Mouse (Mus musculus): ENCODE data around the gene Actr5.
A peak's percentile ranks its signal among the peaks of the same experiment; 100 is the strongest.

The Actr5 gene

GRCm38 (mm10) chr2:158613541-158614417 lies 10.9 kb upstream of the Actr5 start:
- no peak for DNase-seq (ENCODE audit: low spot score)

- DNase-seq (ENCODE audit: low spot score) = peak; percentile 12
Measured at GRCm38 (mm10) chr2:158614418-158614955, 10.2 kb upstream of the Actr5 start.

DNA sequence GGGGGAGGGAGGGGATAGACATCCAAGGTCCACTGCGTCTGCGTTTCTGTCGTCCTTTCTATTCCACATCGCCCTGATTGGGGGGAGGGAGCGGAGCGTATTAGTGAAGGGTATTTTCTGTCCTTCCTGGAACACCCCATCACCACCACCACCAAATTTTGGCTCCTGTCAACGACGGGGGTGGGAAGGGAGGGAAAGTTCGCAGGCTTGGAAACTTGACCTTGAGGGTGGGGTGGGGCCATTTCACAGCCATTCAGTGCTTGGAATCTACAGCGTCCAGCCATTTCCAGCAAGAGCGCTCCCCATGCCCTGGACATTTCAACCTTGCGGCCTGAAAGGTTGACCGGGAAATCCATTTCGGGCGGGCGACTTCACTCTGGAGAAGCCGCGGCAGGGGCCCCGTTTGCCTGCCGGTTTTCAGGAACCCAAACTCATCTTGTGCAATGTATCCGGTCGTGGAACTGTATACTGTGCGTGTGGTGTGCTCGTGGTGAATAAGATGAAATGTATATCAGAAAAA lies 9.5 kb upstream of the Actr5 start:
- DNase-seq (ENCODE audit: low spot score) = no peak

DNA sequence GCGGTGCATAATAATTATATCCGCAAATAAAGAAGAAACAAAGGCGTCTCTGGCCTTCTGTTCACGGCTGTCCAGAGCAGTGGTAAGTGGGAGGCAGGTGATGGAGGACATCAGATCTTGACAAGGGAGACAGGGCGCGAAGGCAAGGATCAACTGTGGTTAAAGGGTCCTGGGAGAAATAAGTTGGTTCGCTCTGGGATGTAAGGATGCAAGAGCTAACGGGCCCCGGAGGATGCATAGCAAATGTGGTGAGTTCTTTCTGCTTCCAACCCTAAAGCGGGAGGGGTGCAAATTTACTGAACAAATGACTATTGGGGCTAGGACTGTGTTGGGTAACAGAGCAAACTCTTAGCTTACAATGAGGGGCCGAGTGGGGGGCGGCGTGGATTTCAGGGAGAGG lies 9.0 kb upstream of the Actr5 start:
- no peak for DNase-seq (ENCODE audit: low spot score)

- DNase-seq (ENCODE audit: low spot score) = no peak
Measured at GRCm38 (mm10) chr2:158616296-158616695, 8.4 kb upstream of the Actr5 start.

DNA sequence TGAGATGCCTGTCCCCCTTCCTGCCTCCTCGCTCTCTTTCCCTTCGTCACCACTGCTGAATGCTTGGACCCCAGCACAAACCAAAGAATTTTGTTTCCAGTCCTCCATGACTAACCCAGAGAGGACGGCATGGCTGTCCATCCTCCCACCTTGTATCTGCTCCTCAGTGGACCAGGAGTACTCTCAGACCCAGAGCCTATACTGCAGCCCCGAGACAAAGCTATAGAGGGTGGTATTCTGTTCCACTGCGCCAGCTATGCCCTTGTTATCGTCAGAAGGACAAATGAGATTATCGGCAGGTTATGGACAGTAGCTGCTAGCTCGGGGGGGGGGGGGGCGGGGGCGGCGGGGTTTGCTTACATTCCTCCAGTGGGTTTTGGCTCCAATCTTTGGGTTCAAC lies 7.9 kb upstream of the Actr5 start:
- no peak for DNase-seq (ENCODE audit: low spot score)

DNA sequence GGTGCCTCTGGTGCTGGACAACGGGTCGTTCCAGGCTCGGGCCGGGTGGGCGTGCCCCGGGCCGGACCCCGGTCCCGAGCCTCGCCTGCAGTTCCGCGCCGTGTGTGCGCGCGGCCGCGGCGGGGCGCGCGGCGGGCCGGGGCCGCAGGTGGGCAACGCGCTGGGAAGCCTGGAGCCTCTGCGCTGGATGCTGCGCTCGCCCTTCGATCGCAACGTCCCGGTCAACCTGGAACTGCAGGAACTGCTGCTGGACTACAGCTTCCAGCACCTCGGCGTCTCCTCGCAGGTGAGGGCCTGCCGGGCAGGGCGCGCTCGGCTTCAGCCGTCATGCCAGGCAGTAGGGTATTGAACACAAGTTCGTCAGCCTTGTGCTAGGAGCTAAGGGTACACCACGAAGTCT lies 543 bp downstream of the Actr5 start:
- DNase-seq (ENCODE audit: low spot score) = peak; percentile 18

GRCm38 (mm10) chr2:158625697-158626096 lies 1.0 kb downstream of the Actr5 start:
- no peak for DNase-seq (ENCODE audit: low spot score)

DNA sequence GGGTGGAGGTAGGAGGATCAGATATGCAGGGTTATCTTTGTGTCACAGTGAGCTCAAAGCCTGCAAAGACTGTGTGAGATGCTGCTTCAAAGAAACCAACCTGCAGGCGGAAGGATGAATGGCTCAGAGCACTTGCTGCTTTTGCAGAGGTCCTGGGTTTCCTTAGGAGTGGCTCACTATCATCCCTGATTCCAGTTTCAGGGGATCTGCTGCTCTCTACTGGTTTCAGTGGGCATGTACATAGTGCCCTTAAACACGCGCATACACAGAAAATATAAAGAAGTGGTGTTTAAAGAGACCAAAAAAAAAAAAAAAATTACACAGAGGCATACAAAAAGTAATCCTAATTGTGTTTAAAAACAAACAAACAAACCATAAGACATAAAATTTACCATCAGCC lies 4.2 kb downstream of the Actr5 start:
- no peak for DNase-seq (ENCODE audit: low spot score)

DNA sequence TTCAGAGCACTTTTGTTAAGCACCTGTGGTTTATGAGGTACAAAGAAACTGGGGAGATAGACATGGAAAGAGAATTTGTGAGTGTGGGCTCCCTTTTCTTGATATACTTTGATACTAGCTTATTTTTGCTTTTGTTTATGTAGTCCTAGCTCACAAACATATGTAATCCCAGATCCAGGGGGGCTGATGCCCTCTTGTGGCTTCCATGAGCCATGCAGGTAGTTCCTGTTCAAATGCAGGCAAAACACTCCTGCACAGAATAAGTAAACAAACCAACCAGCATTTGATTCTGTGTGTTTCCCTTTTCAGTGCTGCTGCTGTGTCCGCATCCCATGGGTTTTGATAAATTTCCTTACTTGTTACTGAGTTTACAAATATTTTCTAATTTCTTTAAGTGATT lies 4.7 kb downstream of the Actr5 start:
- DNase-seq (ENCODE audit: low spot score) = no peak

- DNase-seq (ENCODE audit: low spot score) = no peak
Measured at GRCm38 (mm10) chr2:158631873-158632272, 7.2 kb downstream of the Actr5 start.

DNA sequence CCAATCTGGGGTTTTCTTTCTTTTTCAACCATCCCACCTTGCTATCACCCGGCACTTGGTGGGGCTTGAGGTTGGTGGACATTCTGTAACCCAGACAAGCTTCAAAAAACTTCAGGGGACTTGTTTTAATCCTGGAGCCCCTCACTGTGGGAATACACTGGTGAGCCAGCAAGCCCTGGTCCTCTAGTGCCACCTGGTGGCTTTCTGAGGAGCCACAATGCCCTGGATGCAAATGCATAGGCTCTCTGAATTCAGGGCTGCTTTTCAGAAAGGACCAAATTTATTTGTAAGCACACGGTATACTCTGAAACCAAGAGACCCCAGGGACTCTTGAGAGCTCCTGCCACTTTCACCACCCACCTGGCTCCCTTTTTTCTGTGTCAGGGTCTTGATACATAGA lies 17.2 kb downstream of the Actr5 start:
- peak; percentile 52 for DNase-seq (ENCODE audit: low spot score)

GRCm38 (mm10) chr2:158642587-158642986 lies 17.9 kb downstream of the Actr5 start:
- no peak for DNase-seq (ENCODE audit: low spot score)

DNA sequence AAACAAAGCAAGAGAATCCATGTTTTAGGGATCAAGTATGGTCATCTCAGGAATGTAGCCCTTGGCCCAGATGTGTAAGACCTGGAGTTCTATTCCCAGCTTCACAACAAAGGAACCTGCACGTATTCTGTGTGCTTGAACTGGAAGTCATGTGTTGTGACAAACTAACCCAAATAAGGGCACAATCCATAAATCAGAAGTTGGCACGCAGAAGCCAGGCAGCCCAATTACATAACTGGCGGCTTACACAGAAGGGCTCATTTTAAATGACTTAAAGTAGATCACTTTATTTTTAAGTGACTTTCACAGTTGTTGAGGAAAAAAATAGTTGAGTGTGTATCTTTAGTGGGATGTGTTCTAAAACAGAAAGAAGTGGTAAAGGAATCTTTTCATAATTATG lies 19.1 kb downstream of the Actr5 start:
- DNase-seq (ENCODE audit: low spot score) = no peak

DNA sequence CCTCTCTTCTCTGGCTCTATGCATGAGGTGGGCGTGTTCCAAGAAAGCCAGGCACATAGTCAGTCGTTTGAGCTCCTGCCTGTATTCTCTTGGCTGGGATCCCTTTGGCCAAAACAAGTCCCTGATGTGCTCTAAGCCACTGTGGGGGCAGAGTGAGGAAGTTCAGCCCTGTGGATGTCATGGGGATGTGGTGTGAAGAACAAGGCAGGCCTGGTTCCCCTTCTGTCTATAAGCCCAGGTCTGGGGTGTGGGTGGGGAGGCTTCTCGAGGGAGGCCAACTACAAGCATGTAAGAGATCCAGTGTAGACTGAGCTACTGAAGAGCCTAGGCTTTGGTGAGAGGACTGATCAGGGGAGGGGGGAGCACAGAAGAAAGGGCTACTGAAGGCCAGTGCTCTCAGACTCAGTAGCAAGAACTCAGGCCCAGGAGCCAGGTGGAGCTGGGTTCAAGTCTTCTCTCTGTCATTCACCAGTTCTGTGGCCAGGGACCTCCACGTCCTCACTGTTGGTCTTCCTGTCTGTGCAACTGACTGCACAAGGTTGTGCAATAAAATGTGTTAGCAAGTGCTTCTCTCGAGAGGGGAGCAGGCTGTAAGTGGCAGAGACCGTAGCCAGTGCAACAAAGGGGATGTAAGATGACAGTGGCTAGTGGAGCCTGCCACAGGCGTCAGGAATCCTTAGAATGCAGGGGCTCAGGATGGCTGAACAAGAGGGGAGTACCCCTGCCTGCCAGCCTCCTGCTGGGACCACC lies 26.6 kb downstream of the Actr5 start:
- DNase-seq (ENCODE audit: low spot score) = no peak

DNA sequence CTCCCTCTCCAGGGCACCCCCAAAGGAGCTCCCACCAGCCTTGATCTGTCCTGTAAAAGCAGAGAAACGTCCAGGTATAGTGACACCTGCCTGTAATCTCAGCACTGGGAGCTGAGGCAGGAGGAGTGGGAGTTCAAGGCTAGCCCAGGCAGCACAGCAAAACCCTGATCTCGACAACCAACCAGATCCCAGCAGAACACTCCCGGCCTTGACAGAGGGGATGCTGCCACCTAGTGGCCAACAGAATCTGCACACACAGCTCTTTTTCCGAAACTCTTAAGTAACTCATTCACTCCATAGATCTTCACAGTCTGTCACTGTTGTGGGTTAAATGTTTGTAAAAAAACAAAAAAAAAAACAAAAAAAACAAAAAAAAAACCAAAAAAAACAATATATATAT lies 28.3 kb downstream of the Actr5 start:
- DNase-seq (ENCODE audit: low spot score) = peak; percentile 68

DNA sequence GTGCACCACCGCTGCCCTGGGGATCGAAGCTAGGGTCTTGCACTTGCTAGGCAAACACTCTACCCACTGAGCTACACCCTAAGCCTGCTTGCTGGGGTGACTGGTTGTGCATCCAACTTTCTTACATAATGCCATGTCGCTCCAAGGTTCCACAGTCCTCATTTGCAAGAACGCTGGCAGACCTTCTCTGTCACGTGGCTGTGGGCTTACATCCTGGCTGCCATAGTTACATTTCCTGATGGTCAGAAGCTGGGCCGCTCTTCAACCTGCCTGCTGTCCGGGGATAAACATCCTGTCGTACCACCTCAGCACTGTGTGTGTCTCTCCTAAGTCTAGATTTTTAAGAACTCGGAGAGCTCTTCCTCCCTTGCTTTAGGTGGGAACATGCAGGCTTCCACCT lies 30.0 kb downstream of the Actr5 start:
- DNase-seq (ENCODE audit: low spot score) = no peak

GRCm38 (mm10) chr2:158655806-158656205 lies 31.1 kb downstream of the Actr5 start:
- DNase-seq (ENCODE audit: low spot score) = no peak

DNA sequence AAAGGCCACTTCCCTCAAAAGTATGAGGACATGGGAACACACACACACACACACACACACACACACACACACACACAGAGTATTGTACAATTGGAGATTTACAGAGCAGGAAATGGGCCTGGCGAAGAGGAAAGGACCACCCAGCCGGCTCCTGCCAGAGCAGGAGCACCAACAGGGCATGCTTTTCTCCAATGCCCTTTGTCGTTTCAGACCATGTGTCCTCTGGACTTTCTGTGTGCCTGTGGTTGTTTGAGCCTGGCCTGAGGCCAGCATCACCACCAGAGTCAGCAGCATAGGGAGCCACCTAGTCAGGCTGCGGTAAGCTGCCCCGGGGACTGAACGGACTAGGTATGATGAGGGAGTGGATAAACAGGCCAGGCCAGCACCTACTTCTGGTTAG lies 34.1 kb downstream of the Actr5 start:
- DNase-seq (ENCODE audit: low spot score) = no peak

DNA sequence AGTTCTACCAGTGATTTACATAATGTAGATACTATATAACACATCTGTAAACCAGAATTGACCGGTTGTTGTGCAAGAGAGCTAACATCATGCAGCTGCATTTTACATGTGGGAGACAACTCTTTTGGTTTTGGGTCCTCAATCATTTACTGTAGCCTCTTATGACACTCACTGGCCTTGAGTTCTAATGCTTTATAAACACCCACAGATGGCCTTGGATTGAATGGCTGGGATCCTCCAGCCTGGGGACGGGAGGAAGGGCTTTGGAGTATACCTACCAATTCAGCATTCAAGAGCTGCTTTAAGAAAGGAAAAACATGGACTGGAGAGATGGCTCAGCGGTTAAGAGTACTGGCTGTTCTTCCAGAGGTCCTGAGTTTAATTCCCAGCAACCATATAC lies 34.7 kb downstream of the Actr5 start:
- no peak for DNase-seq (ENCODE audit: low spot score)

DNA sequence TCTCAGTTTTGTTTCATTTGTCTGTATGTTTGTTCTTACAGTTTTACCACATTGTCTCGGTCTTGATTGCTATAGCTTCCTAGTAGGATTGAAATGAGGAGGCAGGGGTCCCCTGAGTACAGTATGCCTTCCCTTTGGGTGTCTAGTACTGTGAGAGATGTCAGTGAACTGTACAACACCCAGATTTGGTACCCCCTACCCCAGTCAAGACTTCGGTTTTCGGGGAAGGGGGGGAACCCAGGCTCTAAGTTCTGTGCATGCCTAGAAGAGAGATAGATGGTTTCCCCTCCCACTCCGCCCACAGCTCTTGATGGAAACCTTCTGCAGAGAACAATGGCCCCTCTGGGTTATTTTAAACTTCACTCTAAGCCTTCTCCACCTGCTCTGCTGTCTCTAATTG lies 40.4 kb downstream of the Actr5 start, which contains the start of gene Ppp1r16b:
Gene Ppp1r16b (plus strand): TSS at position 301 of the 400 bp plus-strand sequence.
- DNase-seq (ENCODE audit: low spot score) = no peak

GRCm38 (mm10) chr2:158666071-158666800 lies 41.5 kb downstream of the Actr5 start:
- no peak for DNase-seq (ENCODE audit: low spot score)
